Mouse (Mus musculus) heart, adult 11 months (tissue): ENCODE results near the gene Map1b.

ENCODE experiments used
- DNase-seq: peaks from one replicate; pipeline ENCODE4 v3.0.0; 2022

The Map1b gene

GRCm38 (mm10) chr13:99516448-99516881 lies at the start of gene Map1b:
Gene Map1b, minus strand, starts transcription at chr13:99516540.
- peak; percentile 98 for DNase-seq

- DNase-seq, result no peak
Measured at GRCm38 (mm10) chr13:99564346-99564745, 48.0 kb upstream of the Map1b start.

GRCm38 (mm10) chr13:99563021-99563420 lies 46.7 kb upstream of the Map1b start:
- peak; percentile 52 for DNase-seq

- peak; percentile 57 for DNase-seq
Measured at GRCm38 (mm10) chr13:99561843-99562550, 45.7 kb upstream of the Map1b start.

- peak; percentile 85 for DNase-seq
Measured at GRCm38 (mm10) chr13:99560674-99561639, 44.6 kb upstream of the Map1b start.

- peak; percentile 83 for DNase-seq
Measured at GRCm38 (mm10) chr13:99558216-99558906, 42.0 kb upstream of the Map1b start.

GRCm38 (mm10) chr13:99557813-99558212 lies 41.5 kb upstream of the Map1b start:
- peak; percentile 17 for DNase-seq

- DNase-seq, result peak; percentile 19
Measured at GRCm38 (mm10) chr13:99557331-99557730, 41.0 kb upstream of the Map1b start.

GRCm38 (mm10) chr13:99554960-99555359 lies 38.6 kb upstream of the Map1b start:
- peak; percentile 56 for DNase-seq

GRCm38 (mm10) chr13:99554466-99554865 lies 38.1 kb upstream of the Map1b start:
- peak; percentile 28 for DNase-seq

GRCm38 (mm10) chr13:99552381-99552780 lies 36.0 kb upstream of the Map1b start:
- DNase-seq, result peak; percentile 75

GRCm38 (mm10) chr13:99550679-99551369 lies 34.5 kb upstream of the Map1b start:
- DNase-seq, result peak; percentile 64

GRCm38 (mm10) chr13:99550060-99550459 lies 33.7 kb upstream of the Map1b start:
- peak; percentile 66 for DNase-seq

- peak; percentile 78 for DNase-seq
Measured at GRCm38 (mm10) chr13:99549584-99549983, 33.2 kb upstream of the Map1b start.

- DNase-seq, result no peak
Measured at GRCm38 (mm10) chr13:99546832-99547231, 30.5 kb upstream of the Map1b start.

- DNase-seq, result peak; percentile 85
Measured at GRCm38 (mm10) chr13:99545201-99545600, 28.9 kb upstream of the Map1b start.

GRCm38 (mm10) chr13:99541429-99542267 lies 25.3 kb upstream of the Map1b start:
- peak; percentile 74 for DNase-seq

GRCm38 (mm10) chr13:99539288-99539687 lies 22.9 kb upstream of the Map1b start:
- peak; percentile 91 for DNase-seq

GRCm38 (mm10) chr13:99538851-99539250 lies 22.5 kb upstream of the Map1b start:
- peak; percentile 80 for DNase-seq

- DNase-seq, result peak; percentile 88
Measured at GRCm38 (mm10) chr13:99537908-99538513, 21.7 kb upstream of the Map1b start.

- DNase-seq, result peak; percentile 58
Measured at GRCm38 (mm10) chr13:99528456-99528855, 12.1 kb upstream of the Map1b start.
